Mouse (Mus musculus): ENCODE data around the gene Psme2. TPM values are rescaled to one million over a fixed set of nuclear protein-coding genes. Genes with fewer than 3 reads are reported as not detected.

Psme2 gene
- 481 and 514 TPM in 2 replicates for polyA plus RNA-seq (2015; fragmentation: Nextera tagmentation; extraction: Ambion mirVana)

DNA sequence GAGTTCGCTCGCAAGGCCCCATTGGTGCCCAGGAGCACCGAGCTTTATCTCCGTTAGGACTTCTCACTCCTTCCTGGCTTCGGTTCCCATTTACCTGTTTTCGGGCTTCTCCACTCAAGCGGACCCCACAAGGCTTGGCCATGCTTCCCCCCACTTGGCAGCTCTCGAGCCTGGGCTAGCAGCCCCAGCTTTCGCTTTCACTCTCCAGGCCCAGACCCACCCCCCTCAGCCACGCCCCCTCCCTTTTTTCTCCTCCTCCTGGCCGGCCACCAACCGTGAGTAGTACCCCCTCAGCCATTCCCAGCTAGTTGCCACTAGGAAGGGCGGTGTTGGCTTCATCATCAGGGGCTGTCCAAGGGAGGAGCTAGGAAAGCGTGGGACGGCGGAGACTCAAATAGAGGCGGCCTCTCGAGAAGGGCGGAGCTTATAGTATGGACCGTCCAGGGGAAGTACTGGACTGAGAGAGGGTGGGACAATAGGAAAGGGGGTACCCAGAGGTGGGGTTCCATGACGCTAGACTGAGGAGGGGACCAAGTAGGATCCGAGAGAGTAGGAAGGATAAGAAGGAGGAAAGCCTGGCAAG is at the start of gene Psme2:
Gene Psme2, minus strand, starts transcription at position 366 of the 583 bp plus-strand sequence.
- Histone ChIP-seq H3K36me3 (ENCODE audit: control insufficient read depth, insufficient read depth) (peaks cover 39% of the 10 kb centered on the region), H3K27ac (ENCODE audit: low read depth, low read length) (peak within 1 kb of the TSS; percentile 90), H3K4me3 (ENCODE audit: low read depth, low read length) (peak within 1 kb of the TSS; percentile 94), H3K4me2 (replicated peaks; ENCODE audit: low read depth) (peak within 1 kb of the TSS; percentile 90), H3K4me1 (replicated peaks; ENCODE audit: control insufficient read depth, insufficient read depth, low read length) (peaks cover 6% of the 10 kb centered on the region; the same call in 1 of the 2 replicates), H3K9me3 (ENCODE audit: control insufficient read depth) (no peaks in the 10 kb centered on the region), H3K9ac (ENCODE audit: low read depth, low read length) (peak within 1 kb of the TSS; percentile 86), H3K27me3 (replicated peaks; ENCODE audit: control insufficient read depth, insufficient read depth, low read length) (no peaks in the 10 kb centered on the region)
- peak; percentile 91 for ATAC-seq
- 0 out of 2 replicates have a peak, but pooled peaks have one; percentile 4 for TF ChIP-seq CTCF (IDR thresholded peaks at IDR 0.05; ENCODE audit: low read depth)
- WGBS: under 1% methylated on average over 22 of the region's 22 CpGs

- Histone ChIP-seq H3K27me3 (replicated peaks; ENCODE audit: control insufficient read depth, insufficient read depth, low read length) (no peaks in the 10 kb centered on the region), H3K9me3 (ENCODE audit: control insufficient read depth) (no peaks in the 10 kb centered on the region), H3K4me3 (ENCODE audit: low read depth, low read length) (no peak within 1 kb of the TSS), H3K27ac (ENCODE audit: low read depth, low read length) (no peak within 1 kb of the TSS), H3K4me2 (replicated peaks; ENCODE audit: low read depth) (no peak within 1 kb of the TSS), H3K36me3 (ENCODE audit: control insufficient read depth, insufficient read depth) (peaks cover 48% of the 10 kb centered on the region), H3K4me1 (replicated peaks; ENCODE audit: control insufficient read depth, insufficient read depth, low read length) (peaks cover 5% of the 10 kb centered on the region; the same call in 1 of the 2 replicates), H3K9ac (ENCODE audit: low read depth, low read length) (no peak within 1 kb of the TSS)
- no peak for ATAC-seq
- TF ChIP-seq CTCF (IDR thresholded peaks at IDR 0.05; ENCODE audit: low read depth): no peak
- 96% methylated on average over 9 of the region's 9 CpGs for WGBS
Observed at GRCm38 (mm10) chr14:55637795-55638194, 46.9 kb upstream of the Psme2 start, which contains the start of gene Gm49378. TSS of gene Gm49378 (minus strand) at chr14:55637895.

- 0 out of 2 replicates have a peak within 1 kb of the TSS, but pooled peaks have one; percentile 15 for H3K27ac ChIP-seq (ENCODE audit: low read depth, low read length)
- TF ChIP-seq CTCF (IDR thresholded peaks at IDR 0.05; ENCODE audit: low read depth): no peak
- H3K9me3 ChIP-seq (ENCODE audit: control insufficient read depth): no peaks in the 10 kb centered on the region
- peak within 1 kb of the TSS; percentile 58 for H3K4me3 ChIP-seq (ENCODE audit: low read depth, low read length)
- H3K36me3 ChIP-seq (ENCODE audit: control insufficient read depth, insufficient read depth): peaks cover 66% of the 10 kb centered on the region
- no peaks in the 10 kb centered on the region for H3K27me3 ChIP-seq (replicated peaks; ENCODE audit: control insufficient read depth, insufficient read depth, low read length)
- H3K4me1 ChIP-seq (replicated peaks; ENCODE audit: control insufficient read depth, insufficient read depth, low read length): peaks cover 5% of the 10 kb centered on the region; the same call in 1 of the 2 replicates
- peak within 1 kb of the TSS; percentile 98 for H3K4me2 ChIP-seq (replicated peaks; ENCODE audit: low read depth)
- peak; percentile 71 for ATAC-seq
- H3K9ac ChIP-seq (ENCODE audit: low read depth, low read length): peak within 1 kb of the TSS; percentile 68
- WGBS: 1% methylated on average over 33 of the region's 33 CpGs
Observed at GRCm38 (mm10) chr14:55635523-55636007, 44.7 kb upstream of the Psme2 start, which contains the start of gene Ipo4. TSS of gene Ipo4 (minus strand) at chr14:55635957.

- ATAC-seq: peak; percentile 28
- 0 out of 2 replicates have a peak overlapping the region, but pooled peaks have one; percentile 15 for H3K27ac ChIP-seq (ENCODE audit: low read depth, low read length)
- WGBS: 5% methylated on average over 23 of the region's 23 CpGs
- peaks cover 5% of the 10 kb centered on the region; the same call in 1 of the 2 replicates for H3K4me1 ChIP-seq (replicated peaks; ENCODE audit: control insufficient read depth, insufficient read depth, low read length)
- peak overlapping the region; percentile 98 for H3K4me2 ChIP-seq (replicated peaks; ENCODE audit: low read depth)
- H3K9me3 ChIP-seq (ENCODE audit: control insufficient read depth): no peaks in the 10 kb centered on the region
- H3K4me3 ChIP-seq (ENCODE audit: low read depth, low read length): peak overlapping the region; percentile 58
- peak overlapping the region; percentile 68 for H3K9ac ChIP-seq (ENCODE audit: low read depth, low read length)
- TF ChIP-seq CTCF (IDR thresholded peaks at IDR 0.05; ENCODE audit: low read depth): peak; percentile 15; the same call in 1 of the 2 replicates
- H3K27me3 ChIP-seq (replicated peaks; ENCODE audit: control insufficient read depth, insufficient read depth, low read length): no peaks in the 10 kb centered on the region
- H3K36me3 ChIP-seq (ENCODE audit: control insufficient read depth, insufficient read depth): peaks cover 66% of the 10 kb centered on the region
Observed at GRCm38 (mm10) chr14:55634874-55635522, 44.1 kb upstream of the Psme2 start.

GRCm38 (mm10) chr14:55629312-55629711 is 38.4 kb upstream of the Psme2 start:
- Histone ChIP-seq H3K4me3 (ENCODE audit: low read depth, low read length) (no peak overlapping the region), H3K27ac (ENCODE audit: low read depth, low read length) (no peak overlapping the region), H3K4me1 (replicated peaks; ENCODE audit: control insufficient read depth, insufficient read depth, low read length) (no peaks in the 10 kb centered on the region), H3K27me3 (replicated peaks; ENCODE audit: control insufficient read depth, insufficient read depth, low read length) (no peaks in the 10 kb centered on the region), H3K36me3 (ENCODE audit: control insufficient read depth, insufficient read depth) (peaks cover 92% of the 10 kb centered on the region), H3K9me3 (ENCODE audit: control insufficient read depth) (no peaks in the 10 kb centered on the region), H3K9ac (ENCODE audit: low read depth, low read length) (no peak overlapping the region), H3K4me2 (replicated peaks; ENCODE audit: low read depth) (no peak overlapping the region)
- 50% methylated on average over 5 of the region's 5 CpGs for WGBS
- TF ChIP-seq CTCF (IDR thresholded peaks at IDR 0.05; ENCODE audit: low read depth): peak; percentile 88
- ATAC-seq: no peak

Data from intestine, postnatal 0 days (tissue).